Mouse (Mus musculus) CH12.LX (cell line): ENCODE data around the gene Gng3. TPM values are rescaled to one million over a fixed set of nuclear protein-coding genes. Genes with fewer than 3 reads are reported as not detected.

ENCODE experiments used
- DNase-seq: peaks from one replicate; pipeline ENCODE4 v3.0.0-alpha.2; 2013; ENCODE audit errors: extremely low read depth
- H3K27ac ChIP-seq: 2 replicates; pipeline ENCODE4 v1.5.1; 2012; ENCODE audit warnings: low read depth, mild to moderate bottlenecking, control low read depth, moderate library complexity; ENCODE audit not compliant: insufficient read depth
- H3K27me3 ChIP-seq: replicated peaks from 2 replicates; pipeline ENCODE3; 2012; ENCODE audit warnings: inconsistent platforms
- H3K36me3 ChIP-seq, 2 experiments: replicated peaks in 1 of 2; 2 replicates each; pipeline versions ENCODE3 to v1.6.1; 2012; ENCODE audit warnings: inconsistent platforms in 1 of 2, low read length in 1 of 2, mild to moderate bottlenecking in 1 of 2, mixed read lengths in 1 of 2, moderate library complexity in 1 of 2; ENCODE audit not compliant: control insufficient read depth in 1 of 2, insufficient read depth in 1 of 2
- H3K4me1 ChIP-seq, 2 experiments: 2 replicates each; pipeline ENCODE4 v1.6.1; 2012; ENCODE audit warnings: inconsistent platforms in 1 of 2, moderate library complexity in 1 of 2; ENCODE audit not compliant: insufficient read depth in 2 of 2, control insufficient read depth in 1 of 2
- H3K4me2 ChIP-seq: 2 replicates; pipeline ENCODE4 v1.6.1; 2012; ENCODE audit warnings: low read depth, mild to moderate bottlenecking, control low read depth; ENCODE audit not compliant: poor library complexity, insufficient read depth, severe bottlenecking
- H3K4me3 ChIP-seq, 3 experiments: fragments of 150-350 bp in 1 of 3; sonication (generic) in 1 of 3; replicated peaks in 1 of 3; 2 replicates each; pipeline versions ENCODE3 to v1.5.1; 2011 to 2012; ENCODE audit warnings: low read depth in 2 of 3, low read length in 2 of 3, mild to moderate bottlenecking in 2 of 3, moderate library complexity in 2 of 3, control low read depth in 1 of 3, improper control_type of control experiment in 1 of 3, inconsistent platforms in 1 of 3, mixed read lengths in 1 of 3; ENCODE audit not compliant: poor library complexity in 1 of 3
- H3K79me2 ChIP-seq: replicated peaks from 2 replicates; pipeline ENCODE4 v1.6.1; 2012; ENCODE audit warnings: mild to moderate bottlenecking, moderate library complexity; ENCODE audit not compliant: control insufficient read depth, poor library complexity, insufficient read depth, severe bottlenecking; ENCODE audit errors: extremely low read depth
- H3K9ac ChIP-seq: 2 replicates; pipeline ENCODE4 v1.6.1; 2012; ENCODE audit warnings: low read depth, mild to moderate bottlenecking, control low read depth, moderate library complexity; ENCODE audit not compliant: insufficient read depth
- H3K9me3 ChIP-seq: replicated peaks from 2 replicates; pipeline ENCODE3; 2012; ENCODE audit warnings: low read length, inconsistent platforms, mixed read lengths
- BHLHE40 ChIP-seq: IDR thresholded peaks from 2 replicates; pipeline ENCODE4 v1.6.1; 2011; ENCODE audit warnings: mild to moderate bottlenecking, low read depth, low read length, improper control_type of control experiment
- CHD1 ChIP-seq: IDR thresholded peaks from 2 replicates; pipeline ENCODE4 v1.6.1; 2012; ENCODE audit warnings: low read depth, low read length, improper control_type of control experiment, inconsistent platforms
- CTCF ChIP-seq, 2 experiments: IDR thresholded peaks in 1 of 2; conservative IDR thresholded peaks in 1 of 2; 2 replicates each; pipeline ENCODE4 v1.5.1; 2011 to 2012; ENCODE audit warnings: low read depth in 2 of 2, low read length in 2 of 2, improper control_type of control experiment in 1 of 2, inconsistent platforms in 1 of 2, mild to moderate bottlenecking in 1 of 2, moderate library complexity in 1 of 2
- E2F4 ChIP-seq: IDR thresholded peaks from 2 replicates; pipeline ENCODE4 v1.6.1; 2011; ENCODE audit warnings: low read depth, low read length, improper control_type of control experiment; ENCODE audit not compliant: insufficient replicate concordance
- ELF1 ChIP-seq: IDR thresholded peaks from 2 replicates; pipeline ENCODE4 v1.6.1; 2014; ENCODE audit warnings: low read depth, mild to moderate bottlenecking, inconsistent platforms, low read length, improper control_type of control experiment
- EP300 ChIP-seq: IDR thresholded peaks from 2 replicates; pipeline ENCODE4 v1.6.1; 2011; ENCODE audit warnings: low read length, improper control_type of control experiment
- ETS1 ChIP-seq: conservative IDR thresholded peaks from 2 replicates; pipeline ENCODE4 v1.6.1; 2012; ENCODE audit warnings: low read depth, mild to moderate bottlenecking, inconsistent platforms, low read length, improper control_type of control experiment, moderate library complexity
- GABPA ChIP-seq: IDR thresholded peaks from 2 replicates; pipeline ENCODE4 v1.6.1; 2012; ENCODE audit warnings: low read depth, low read length, improper control_type of control experiment, inconsistent platforms; ENCODE audit not compliant: insufficient replicate concordance
- HCFC1 ChIP-seq: IDR thresholded peaks from 2 replicates; pipeline ENCODE4 v1.6.1; 2012; ENCODE audit warnings: low read depth, mild to moderate bottlenecking, inconsistent platforms, low read length, improper control_type of control experiment
- IRF4 ChIP-seq: IDR thresholded peaks from 2 replicates; pipeline ENCODE4 v1.6.1; 2014; ENCODE audit warnings: low read depth, mild to moderate bottlenecking, inconsistent platforms, low read length, improper control_type of control experiment
- JUN ChIP-seq: IDR thresholded peaks from 2 replicates; pipeline ENCODE4 v1.6.1; 2011; ENCODE audit warnings: low read depth, mild to moderate bottlenecking, low read length, improper control_type of control experiment, moderate library complexity; ENCODE audit not compliant: insufficient read depth
- JUND ChIP-seq: conservative IDR thresholded peaks from 2 replicates; pipeline ENCODE4 v1.6.1; 2011; ENCODE audit warnings: low read depth, low read length, improper control_type of control experiment
- MAFK ChIP-seq: IDR thresholded peaks from 2 replicates; pipeline ENCODE4 v1.6.1; 2011; ENCODE audit warnings: low read length, improper control_type of control experiment; ENCODE audit not compliant: insufficient replicate concordance
- MAX ChIP-seq: IDR thresholded peaks from 2 replicates; pipeline ENCODE4 v1.6.1; 2011; ENCODE audit warnings: low read length, improper control_type of control experiment
- MAZ ChIP-seq: IDR thresholded peaks from 2 replicates; pipeline ENCODE4 v1.6.1; 2012; ENCODE audit warnings: low read depth, mild to moderate bottlenecking, inconsistent platforms, low read length, improper control_type of control experiment, moderate library complexity
- MEF2A ChIP-seq: IDR thresholded peaks from 2 replicates; pipeline ENCODE4 v1.6.1; 2014; ENCODE audit warnings: low read depth, mild to moderate bottlenecking, inconsistent platforms, low read length, improper control_type of control experiment, borderline replicate concordance
- MXI1 ChIP-seq: IDR thresholded peaks from 2 replicates; pipeline ENCODE4 v1.6.1; 2011; ENCODE audit warnings: mild to moderate bottlenecking, low read depth, low read length, improper control_type of control experiment
- NELFE ChIP-seq: IDR thresholded peaks from 2 replicates; pipeline ENCODE4 v1.6.1; 2011; ENCODE audit warnings: low read depth, low read length, improper control_type of control experiment
- POLR2A ChIP-seq: IDR thresholded peaks from 2 replicates; pipeline ENCODE4 v1.6.1; 2011; ENCODE audit warnings: low read depth, mild to moderate bottlenecking, improper control_type of control experiment, low read length
- POLR2AphosphoS2 ChIP-seq: IDR thresholded peaks from 2 replicates; pipeline ENCODE4 v1.6.1; 2011; ENCODE audit warnings: low read depth, low read length, improper control_type of control experiment
- RAD21 ChIP-seq: IDR thresholded peaks from 2 replicates; pipeline ENCODE4 v1.6.1; 2011; ENCODE audit warnings: low read depth, mild to moderate bottlenecking, low read length, improper control_type of control experiment, moderate library complexity
- SIN3A ChIP-seq: IDR thresholded peaks from 2 replicates; pipeline ENCODE4 v1.6.1; 2012; ENCODE audit warnings: low read length, improper control_type of control experiment, inconsistent platforms
- SMC3 ChIP-seq: IDR thresholded peaks from 2 replicates; pipeline ENCODE4 v1.6.1; 2011; ENCODE audit warnings: low read depth, low read length, improper control_type of control experiment
- TBP ChIP-seq: conservative IDR thresholded peaks from 2 replicates; pipeline ENCODE4 v1.6.1; 2011; ENCODE audit warnings: low read depth, low read length, improper control_type of control experiment
- TCF12 ChIP-seq: IDR thresholded peaks from 2 replicates; pipeline ENCODE4 v1.6.1; 2014; ENCODE audit warnings: low read depth, mild to moderate bottlenecking, inconsistent platforms, low read length, improper control_type of control experiment
- UBTF ChIP-seq: IDR thresholded peaks from 2 replicates; pipeline ENCODE4 v1.6.1; 2012; ENCODE audit warnings: low read depth, mild to moderate bottlenecking, inconsistent platforms, low read length, improper control_type of control experiment, moderate library complexity
- USF1 ChIP-seq: IDR thresholded peaks from 2 replicates; pipeline ENCODE4 v1.6.1; 2014; ENCODE audit warnings: low read depth, mild to moderate bottlenecking, inconsistent platforms, low read length, improper control_type of control experiment
- USF2 ChIP-seq: conservative IDR thresholded peaks from 2 replicates; pipeline ENCODE4 v1.6.1; 2011; ENCODE audit warnings: low read depth, low read length, improper control_type of control experiment
- ZC3H11A ChIP-seq: IDR thresholded peaks from 2 replicates; pipeline ENCODE4 v1.6.1; 2012; ENCODE audit warnings: low read depth, mild to moderate bottlenecking, inconsistent platforms, low read length, improper control_type of control experiment
- ZKSCAN1 ChIP-seq: IDR thresholded peaks from 2 replicates; pipeline ENCODE4 v1.6.1; 2012; ENCODE audit warnings: low read depth, inconsistent platforms, low read length, improper control_type of control experiment, borderline replicate concordance
- ZMIZ1 ChIP-seq: IDR thresholded peaks from 2 replicates; pipeline ENCODE4 v1.6.1; 2012; ENCODE audit warnings: low read depth, mild to moderate bottlenecking, inconsistent platforms, low read length, improper control_type of control experiment
- ZNF384 ChIP-seq: IDR thresholded peaks from 2 replicates; pipeline ENCODE4 v1.6.1; 2012; ENCODE audit warnings: low read depth, low read length, improper control_type of control experiment, inconsistent platforms
- dilution Hi-C: fragments of 300-500 bp; cut with MboI; formaldehyde crosslinking; loops from 2 replicates; pipeline ENCODE4 v1.14.3; 2020; ENCODE audit warnings: low sequenced_read_pairs; ENCODE audit not compliant: extremely low pct_unique_long_range_greater_than_20kb, extremely low pct_ligation_motif_present
- in situ Hi-C: fragments of 300-500 bp; cut with MboI; formaldehyde crosslinking; loops from 3 replicates; pipeline ENCODE4 v1.14.3; 2019; ENCODE audit warnings: low sequenced_read_pairs, low pct_ligation_motif_present, low pct_unique_long_range_greater_than_20kb, mixed read lengths
- polyA plus RNA-seq: library from polyadenylated mRNA; unstranded; fragments of >175 nt; gene quantifications from 2 replicates; pipeline ENCODE4 v1.2.1, GENCODE M21; 2012; ENCODE audit warnings: low read depth; ENCODE audit not compliant: insufficient read length
- total RNA-seq, 2 experiments: library from RNA; depleted of rRNA; stranded (reverse); fragments of 300-350 nt in 1 of 2; fragments of >200 nt in 1 of 2; gene quantifications; 2 replicates each; pipeline ENCODE4 v1.2.3; 2012 to 2014

Gng3 gene
- total and polyA plus RNA-seq, 3 experiments, result 0.56 to 10.3 (median 6.1) TPM

DNA sequence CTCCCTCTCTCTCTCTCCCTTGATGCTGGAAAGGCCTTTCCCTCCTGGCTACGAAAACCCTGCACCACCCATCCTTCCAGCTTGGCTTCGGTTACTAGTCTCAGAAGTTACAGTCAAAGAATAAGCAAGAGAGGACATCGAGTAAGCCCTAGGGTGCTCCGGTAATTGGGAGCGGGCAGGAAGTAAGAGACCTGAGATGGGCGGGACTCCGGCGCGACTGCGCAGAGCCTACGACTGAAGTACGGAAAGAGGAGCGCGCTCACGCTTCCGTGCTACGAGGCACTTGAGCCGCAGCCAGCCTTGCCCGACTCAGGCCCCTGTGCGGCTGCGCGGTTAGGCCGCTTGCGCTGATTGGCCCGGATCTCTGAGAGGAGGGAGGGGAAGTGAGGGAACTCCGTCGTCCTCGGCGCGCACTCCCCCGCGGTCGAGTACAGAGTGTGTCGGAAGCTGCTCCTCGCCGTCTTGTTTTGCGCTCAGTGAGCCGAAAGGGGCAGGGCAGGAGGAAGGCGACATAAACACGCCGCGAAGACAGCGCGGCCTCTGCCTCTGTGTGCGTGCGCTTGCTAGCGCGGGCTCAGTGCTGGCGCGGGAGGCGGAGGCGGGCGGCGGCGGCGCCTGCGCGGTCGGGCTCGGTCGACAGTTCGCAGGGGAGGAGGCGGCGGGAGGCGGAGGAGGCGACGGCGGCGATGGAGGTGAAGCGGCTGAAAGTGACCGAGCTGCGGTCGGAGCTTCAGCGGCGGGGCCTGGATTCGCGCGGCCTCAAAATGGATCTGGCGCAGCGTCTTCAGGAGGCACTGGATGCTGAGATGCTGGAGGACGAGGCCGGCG, 19.2 kb downstream of the Gng3 start, which contains the start of gene Hnrnpul2 (continued):
- TF ChIP-seq GABPA (no peak), USF1 (no peak), EP300 (no peak), E2F4 (no peak), BHLHE40 (peak; percentile 35), RAD21 (no peak), POLR2AphosphoS2 (no peak), ZC3H11A (no peak)

DNA sequence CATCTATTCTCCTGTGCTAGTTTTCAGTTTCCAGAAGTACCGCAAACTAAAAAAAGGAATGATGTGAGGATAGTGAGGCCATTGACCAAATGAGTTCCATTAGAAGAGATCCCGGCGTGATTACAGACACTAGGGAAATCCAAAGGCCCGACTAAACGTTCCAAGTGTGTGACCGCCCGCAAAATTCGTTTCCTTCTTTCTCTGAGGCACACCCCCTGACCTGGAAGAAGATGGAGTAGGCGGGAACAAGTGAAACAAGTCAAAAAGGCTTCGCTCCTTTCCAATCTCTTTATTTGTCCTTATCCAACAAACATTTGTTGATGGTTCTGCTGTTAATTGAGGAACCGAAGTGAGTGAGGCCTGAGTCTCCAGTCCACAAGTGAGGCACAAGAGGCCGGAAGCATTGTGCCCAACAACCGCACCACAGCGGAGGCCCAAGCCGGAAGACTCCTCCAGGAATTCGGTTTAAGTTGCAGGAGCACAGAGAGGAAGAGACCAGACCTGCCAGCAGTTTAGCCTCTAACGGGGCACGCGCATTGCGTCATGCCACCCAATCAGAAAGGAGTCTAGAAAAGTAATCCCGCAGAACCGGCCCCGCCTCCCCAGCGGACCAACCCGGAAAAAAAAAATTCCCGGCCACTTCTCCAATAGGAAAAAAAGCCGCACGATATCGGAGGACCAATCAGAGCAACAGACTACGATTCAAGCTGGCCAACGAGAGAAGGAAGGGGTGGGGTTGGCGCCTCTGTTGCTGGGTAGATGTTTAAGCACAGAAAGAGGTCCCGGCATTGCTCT, 20.0 kb downstream of the Gng3 start, which contains the start of gene Ttc9c:
Ttc9c (minus strand) TSS at position 533 of the 795 bp plus-strand sequence.
- peaks cover 69% of the 10 kb centered on the region for H3K79me2 ChIP-seq
- peaks cover 10 to 40% of the 10 kb centered on the region in 2 experiments for H3K4me1 ChIP-seq
- peaks cover 31 to 46% of the 10 kb centered on the region in 2 experiments for H3K36me3 ChIP-seq
- H3K9ac ChIP-seq, result peak within 1 kb of the TSS; percentile 95
- no peaks in the 10 kb centered on the region for H3K27me3 ChIP-seq
- no peaks in the 10 kb centered on the region for H3K9me3 ChIP-seq
- H3K4me2 ChIP-seq, result peak within 1 kb of the TSS; percentile 93
- DNase-seq, result peak; percentile 99
- in situ Hi-C loops, result no loop called here
- dilution Hi-C loops, result no loop called here
- peak within 1 kb of the TSS; percentile 98 for H3K27ac ChIP-seq
- H3K4me3 ChIP-seq, result peak within 1 kb of the TSS; percentile 96 to 98 (median 96)
- TF ChIP-seq CTCF (conservative IDR thresholded peaks at IDR 0.05 in 1 of 2, IDR thresholded peaks at IDR 0.05 in 1 of 2; ENCODE audit: low read depth in 2 of 2, low read length in 2 of 2) (no peak), EP300 (no peak), ELF1 (peak; percentile 75; the same call in 1 of the 2 replicates), HCFC1 (peak; percentile 72), MXI1 (no peak; the same call in 1 of the 2 replicates), UBTF (no peak), MAX (peak; percentile 43), E2F4 (peak; percentile 33; the same call in 1 of the 2 replicates), ZMIZ1 (peak; percentile 92), BHLHE40 (peak; percentile 61), ZC3H11A (no peak), POLR2A (peak; percentile 90), GABPA (no peak), MAFK (no peak), IRF4 (no peak; the same call in 1 of the 2 replicates), JUN (no peak), CHD1 (peak; percentile 60; the same call in 1 of the 2 replicates), SMC3 (peak; percentile 8; the same call in 1 of the 2 replicates), ETS1 (peak; percentile 42), USF2 (no peak), MEF2A (peak; percentile 14; the same call in 1 of the 2 replicates), POLR2AphosphoS2 (no peak), TBP (peak; percentile 80), MAZ (no peak), SIN3A (peak; percentile 95), NELFE (peak; percentile 91), JUND (no peak), ZKSCAN1 (no peak), TCF12 (peak; percentile 89), ZNF384 (peak; percentile 92), RAD21 (no peak)
